Mouse (Mus musculus) megakaryocyte, adult 5-6 weeks (primary cell): ENCODE measurements around the gene Alg12. TPM values are rescaled to one million over a fixed set of nuclear protein-coding genes. Genes with fewer than 3 reads are reported as not detected.
A peak's percentile ranks its signal among the peaks of the same experiment; 100 is the strongest.

ENCODE experiments used
- ATAC-seq: 2 replicates; pipeline ENCODE4 v1.8.0; 2016; ENCODE audit warnings: mild to moderate bottlenecking, inconsistent platforms; ENCODE audit not compliant: poor library complexity, severe bottlenecking
- total RNA-seq, 2 experiments: library from RNA; stranded (forward) in 1 of 2; stranded (reverse) in 1 of 2; fragments of 153-499, 151-499 nt in 1 of 2; fragments of 221-1000, 200-1000 nt in 1 of 2; gene quantifications; 2 replicates each; pipeline versions ENCODE4 v1.2.3 to v1.2.4; 2015 to 2017

Alg12 gene
- total RNA-seq, 2 experiments from 2014 or later, result 5.7 to 11.0 TPM

GRCm38 (mm10) chr15:88854969-88855830, 36.1 kb upstream of the Alg12 start:
- peak; percentile 78 for ATAC-seq

- ATAC-seq, result no peak
These were observed 35.2 kb upstream of the Alg12 start for GRCm38 (mm10) chr15:88854119-88854968.

- ATAC-seq, result no peak
These were observed 34.0 kb upstream of the Alg12 start for GRCm38 (mm10) chr15:88853106-88853505.

- ATAC-seq, result no peak
These were observed 32.5 kb upstream of the Alg12 start for GRCm38 (mm10) chr15:88851507-88852149.

GRCm38 (mm10) chr15:88851076-88851475, 32.0 kb upstream of the Alg12 start:
- ATAC-seq, result no peak

GRCm38 (mm10) chr15:88850146-88850826, 31.2 kb upstream of the Alg12 start:
- ATAC-seq, result no peak

GRCm38 (mm10) chr15:88849621-88850020, 30.5 kb upstream of the Alg12 start:
- ATAC-seq, result no peak

- ATAC-seq, result no peak
These were observed 29.5 kb upstream of the Alg12 start for GRCm38 (mm10) chr15:88848661-88849060.

- no peak for ATAC-seq
These were observed 25.8 kb upstream of the Alg12 start for GRCm38 (mm10) chr15:88844966-88845365.

GRCm38 (mm10) chr15:88843486-88844097, 24.5 kb upstream of the Alg12 start:
- no peak for ATAC-seq

- ATAC-seq, result no peak
These were observed 23.2 kb upstream of the Alg12 start for GRCm38 (mm10) chr15:88842300-88842673.

GRCm38 (mm10) chr15:88841580-88842299, 22.6 kb upstream of the Alg12 start:
- ATAC-seq, result no peak

- no peak for ATAC-seq
These were observed 22.0 kb upstream of the Alg12 start for GRCm38 (mm10) chr15:88841160-88841559.

GRCm38 (mm10) chr15:88840126-88840525, 21.0 kb upstream of the Alg12 start:
- ATAC-seq, result no peak

GRCm38 (mm10) chr15:88839271-88839670, 20.2 kb upstream of the Alg12 start:
- no peak for ATAC-seq

GRCm38 (mm10) chr15:88837977-88838376, 18.9 kb upstream of the Alg12 start:
- no peak for ATAC-seq

- peak; percentile 70 for ATAC-seq
These were observed 18.2 kb upstream of the Alg12 start for GRCm38 (mm10) chr15:88837199-88837932.

- no peak for ATAC-seq
These were observed 17.5 kb upstream of the Alg12 start for GRCm38 (mm10) chr15:88836571-88836970.

- no peak for ATAC-seq
These were observed 16.9 kb upstream of the Alg12 start for GRCm38 (mm10) chr15:88836031-88836430.
